Mouse (Mus musculus) myocyte (in vitro differentiated cells): Measurements from ENCODE around the gene Plxnd1.

Source experiments
- CEBPB ChIP-seq: IDR thresholded peaks from 2 replicates; pipeline ENCODE4 v1.6.1; 2011; ENCODE audit warnings: mild to moderate bottlenecking, moderate library complexity; ENCODE audit not compliant: poor library complexity, insufficient read depth, severe bottlenecking
- MYOD1 ChIP-seq, 3 experiments: IDR thresholded peaks; one replicate each; pipeline ENCODE4 v1.6.1; 2011; ENCODE audit warnings: control low read depth in 2 of 3, low read depth in 2 of 3, mild to moderate bottlenecking in 2 of 3, moderate library complexity in 1 of 3; ENCODE audit not compliant: insufficient read length in 2 of 3, control insufficient read depth in 1 of 3
- POLR2A ChIP-seq: IDR thresholded peaks from one replicate; pipeline ENCODE4 v1.6.1; 2011; ENCODE audit warnings: low read depth, mild to moderate bottlenecking, control low read depth, moderate library complexity; ENCODE audit not compliant: insufficient read length
- USF1 ChIP-seq: IDR thresholded peaks from one replicate; pipeline ENCODE4 v1.6.1; 2011; ENCODE audit warnings: low read depth, mild to moderate bottlenecking, control low read depth, moderate library complexity

DNA sequence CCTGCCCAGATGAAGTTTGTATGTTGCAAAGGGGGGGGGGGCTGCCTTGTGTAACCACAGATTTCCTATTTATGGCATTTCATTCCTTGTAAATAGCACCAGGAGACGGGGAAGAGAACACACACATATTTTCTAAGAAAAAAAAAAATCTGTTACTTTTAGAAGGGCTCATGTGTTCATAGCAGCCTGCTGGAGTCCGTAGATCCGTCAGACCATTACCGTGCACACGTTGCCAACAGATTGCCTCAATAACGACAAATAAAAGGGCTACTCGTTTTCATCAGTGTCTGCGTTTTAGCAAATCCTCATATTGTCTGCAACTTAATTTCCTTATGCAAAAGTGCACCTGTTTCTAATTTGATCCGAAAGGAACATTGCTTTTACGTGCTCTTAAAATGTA lies 68.4 kb downstream of the Plxnd1 start:
- TF ChIP-seq MYOD1 (IDR thresholded peaks at IDR 0.05; ENCODE audit: control insufficient read depth in 1 of 3, insufficient read length in 2 of 3, low read depth in 2 of 3) (no peak), POLR2A (no peak), USF1 (no peak), CEBPB (no peak)
